In genomic region chr19:10949558-10949957, GRCm38 (mm10) we compare ENCODE assay signal across 8 mouse cellular contexts. TPM values are rescaled to one million over a fixed set of nuclear protein-coding genes. Genes with fewer than 3 reads are reported as not detected.
DNase-seq lines count a peak whose midpoint lies in the region; ATAC-seq and TF ChIP-seq lines count a peak whose summit lies in the region.

No protein-coding gene starts in this region.

- H3K36me3 ChIP-seq in heart, embryonic 10.5 days: peaks cover 21% of the 10 kb centered on the region
- peaks cover 23% of the 10 kb centered on the region for H3K36me3 ChIP-seq in C2C12 (ENCODE audit: control insufficient read depth, insufficient read depth)
- peaks cover 8% of the 10 kb centered on the region for H3K36me3 ChIP-seq in forebrain, embryonic 15.5 days
- H3K36me3 ChIP-seq in liver, embryonic 15.5 days (replicated peaks): peaks cover 9% of the 10 kb centered on the region

- peak overlapping the region; percentile 81 for H3K4me3 ChIP-seq in heart, embryonic 10.5 days
- peak overlapping the region; percentile 94 for H3K4me3 ChIP-seq in C2C12 (ENCODE audit: insufficient read depth, poor library complexity, severe bottlenecking)
- peak overlapping the region; percentile 71 for H3K4me3 ChIP-seq in forebrain, embryonic 15.5 days
- peak overlapping the region; percentile 77 for H3K4me3 ChIP-seq in liver, embryonic 15.5 days (replicated peaks)

- TF ChIP-seq CTCF in C2C12 (IDR thresholded peaks at IDR 0.05; ENCODE audit: control insufficient read depth, insufficient read depth, insufficient read length): no peak

- H3K4me2 ChIP-seq in forebrain, embryonic 15.5 days (replicated peaks): peak overlapping the region; percentile 100
- H3K4me2 ChIP-seq in liver, embryonic 15.5 days: peak overlapping the region; percentile 94

- no peak for ATAC-seq in forebrain, embryonic 15.5 days (replicated peaks)
- no peak for ATAC-seq in liver, embryonic 15.5 days (ENCODE audit: insufficient read depth)

- 0 out of 2 replicates have a peak overlapping the region, but pooled peaks have one; percentile 2 for H3K9ac ChIP-seq in forebrain, embryonic 15.5 days (replicated peaks)
- H3K9ac ChIP-seq in liver, embryonic 15.5 days: peak overlapping the region; percentile 75; the same call in 1 of the 2 replicates

- DNase-seq in heart, embryonic 10.5 days (ENCODE audit: low spot score): no peak
- no peak for DNase-seq in heart, adult 8-10 months (ENCODE audit: low spot score)
- DNase-seq in retina, postnatal 1 day: no peak
- DNase-seq in thymus, adult 18-20 months: no peak
- DNase-seq in spleen, postnatal 14 days (ENCODE audit: low spot score in 2 of 2): no peak

- H3ac ChIP-seq in C2C12 (ENCODE audit: control insufficient read depth, insufficient read length, low read depth): peak overlapping the region; percentile 10

- 32% methylated on average over 9 of the region's 9 CpGs for WGBS in heart, embryonic 10.5 days
- 40% methylated on average over 9 of the region's 9 CpGs for WGBS in forebrain, embryonic 15.5 days
- WGBS in liver, embryonic 15.5 days (ENCODE audit: insufficient replicate concordance): 26% methylated on average over 9 of the region's 9 CpGs

- peaks cover 51% of the 10 kb centered on the region for H3K4me1 ChIP-seq in heart, embryonic 10.5 days
- peaks cover 30% of the 10 kb centered on the region for H3K4me1 ChIP-seq in forebrain, embryonic 15.5 days
- peaks cover 43% of the 10 kb centered on the region for H3K4me1 ChIP-seq in liver, embryonic 15.5 days (replicated peaks)

- H3K79me2 ChIP-seq in C2C12 (ENCODE audit: control insufficient read depth, insufficient read depth): peaks cover 46% of the 10 kb centered on the region

- no peaks in the 10 kb centered on the region for H3K27me3 ChIP-seq in heart, embryonic 10.5 days (ENCODE audit: insufficient read depth, poor library complexity, severe bottlenecking)
- no peaks in the 10 kb centered on the region for H3K27me3 ChIP-seq in C2C12 (ENCODE audit: control insufficient read depth, insufficient read depth, insufficient read length)
- 0 out of 2 replicates have a peak, but pooled peaks cover 3% of the 10 kb centered on the region for H3K27me3 ChIP-seq in forebrain, embryonic 15.5 days
- H3K27me3 ChIP-seq in liver, embryonic 15.5 days: peaks cover 4% of the 10 kb centered on the region; the same call in 1 of the 2 replicates

- peak overlapping the region; percentile 84 for H3K27ac ChIP-seq in heart, embryonic 10.5 days
- no peak overlapping the region for H3K27ac ChIP-seq in forebrain, embryonic 15.5 days (replicated peaks)
- H3K27ac ChIP-seq in liver, embryonic 15.5 days (replicated peaks): peak overlapping the region; percentile 48; the same call in 1 of the 2 replicates

- H3K79me3 ChIP-seq in C2C12 (ENCODE audit: low read depth): peaks cover 32% of the 10 kb centered on the region

- H3K9me3 ChIP-seq in heart, embryonic 10.5 days: no peaks in the 10 kb centered on the region
- no peaks in the 10 kb centered on the region for H3K9me3 ChIP-seq in forebrain, embryonic 15.5 days
- no peaks in the 10 kb centered on the region for H3K9me3 ChIP-seq in liver, embryonic 15.5 days (replicated peaks)

TF ChIP-seq in C2C12, 6 proteins besides CTCF, POLR2A, EP300 and RAD21:
- no peak for TF ChIP-seq USF1 (IDR thresholded peaks at IDR 0.05; ENCODE audit: low read depth)
- no peak for TF ChIP-seq MAX (IDR thresholded peaks at IDR 0.05)
- no peak for TF ChIP-seq MYOD1 (IDR thresholded peaks at IDR 0.05; ENCODE audit: control insufficient read depth, insufficient read length, low read depth)

RNA-seq across cellular contexts. Expression of gene Ccdc86, which starts 0.5 kb away (rescaled TPM):
- polyA plus RNA-seq in heart, embryonic 10.5 days (2016; fragmentation: Nextera tagmentation; extraction: Ambion mirVana): 27.2 and 39.6 TPM in 2 replicates
- total RNA-seq in heart, adult 8-10 months (2022): 1 to 10 TPM; 5.6 to 7.3 (median 6.4) TPM
- 31.3 TPM for polyA plus RNA-seq in C2C12 (2012; fragmentation: generic; extraction: Trizol)
- 19.2 and 19.4 TPM in 2 replicates for polyA plus RNA-seq in forebrain, embryonic 15.5 days (2015; fragmentation: Nextera tagmentation; extraction: Ambion mirVana)
- 11.6 and 13.7 TPM in 2 replicates for polyA plus RNA-seq in liver, embryonic 15.5 days (2015; fragmentation: Nextera tagmentation; extraction: Ambion mirVana)

RNA-seq across cellular contexts. Expression of gene Ptgdr2, which starts 12.6 kb away (rescaled TPM):
- 0.19 and 0.30 TPM in 2 replicates for polyA plus RNA-seq in heart, embryonic 10.5 days (2016; fragmentation: Nextera tagmentation; extraction: Ambion mirVana)
- under 1 TPM in 1 of 4 experiments, not detected in 3; 0.19 TPM for total RNA-seq in heart, adult 8-10 months (2022)
- polyA plus RNA-seq in C2C12 (2012; fragmentation: generic; extraction: Trizol): 0.07 TPM
- 0.06 and 0.20 TPM in 2 replicates for polyA plus RNA-seq in forebrain, embryonic 15.5 days (2015; fragmentation: Nextera tagmentation; extraction: Ambion mirVana)
- not detected in 2 replicates for polyA plus RNA-seq in liver, embryonic 15.5 days (2015; fragmentation: Nextera tagmentation; extraction: Ambion mirVana)

RNA-seq across cellular contexts. Expression of gene Ms4a10, which starts 24.9 kb away (rescaled TPM):
- polyA plus RNA-seq in heart, embryonic 10.5 days (2016; fragmentation: Nextera tagmentation; extraction: Ambion mirVana): 0.20 TPM in 1 of 2 replicates, not detected in the other
- not detected for total RNA-seq in heart, adult 8-10 months (2022)
- polyA plus RNA-seq in C2C12 (2012; fragmentation: generic; extraction: Trizol): not detected
- polyA plus RNA-seq in forebrain, embryonic 15.5 days (2015; fragmentation: Nextera tagmentation; extraction: Ambion mirVana): not detected in 2 replicates
- polyA plus RNA-seq in liver, embryonic 15.5 days (2015; fragmentation: Nextera tagmentation; extraction: Ambion mirVana): not detected in 2 replicates

RNA-seq across cellular contexts. Expression of gene Zp1, which starts 29.1 kb away (rescaled TPM):
- polyA plus RNA-seq in heart, embryonic 10.5 days (2016; fragmentation: Nextera tagmentation; extraction: Ambion mirVana): not detected in 2 replicates
- not detected for total RNA-seq in heart, adult 8-10 months (2022)
- polyA plus RNA-seq in C2C12 (2012; fragmentation: generic; extraction: Trizol): not detected
- 0.22 and 0.33 TPM in 2 replicates for polyA plus RNA-seq in forebrain, embryonic 15.5 days (2015; fragmentation: Nextera tagmentation; extraction: Ambion mirVana)
- polyA plus RNA-seq in liver, embryonic 15.5 days (2015; fragmentation: Nextera tagmentation; extraction: Ambion mirVana): not detected in 2 replicates

RNA-seq across cellular contexts. Expression of gene Ms4a15, which starts 43.5 kb away (rescaled TPM):
- polyA plus RNA-seq in heart, embryonic 10.5 days (2016; fragmentation: Nextera tagmentation; extraction: Ambion mirVana): not detected in 2 replicates
- total RNA-seq in heart, adult 8-10 months (2022): not detected
- polyA plus RNA-seq in C2C12 (2012; fragmentation: generic; extraction: Trizol): not detected
- polyA plus RNA-seq in forebrain, embryonic 15.5 days (2015; fragmentation: Nextera tagmentation; extraction: Ambion mirVana): 0.25 TPM in 1 of 2 replicates, not detected in the other
- not detected in 2 replicates for polyA plus RNA-seq in liver, embryonic 15.5 days (2015; fragmentation: Nextera tagmentation; extraction: Ambion mirVana)
